Mouse (Mus musculus) v-Abl transformed pro-B cells (cell line): Measurements from ENCODE around the gene Gast.
"Not testable (repeated sequence)": the region's sequence is repeated elsewhere in the genome, so short reads cannot be mapped to it uniquely, and the experiment has no call there.

ENCODE experiments used
- in situ Hi-C, 2 experiments: fragments of 400-800 bp; cut with MboI; formaldehyde crosslinking; loops; one replicate each; pipeline ENCODE4 v1.15.1; 2025; ENCODE audit not compliant: unreplicated experiment in 2 of 2

The Gast gene

DNA sequence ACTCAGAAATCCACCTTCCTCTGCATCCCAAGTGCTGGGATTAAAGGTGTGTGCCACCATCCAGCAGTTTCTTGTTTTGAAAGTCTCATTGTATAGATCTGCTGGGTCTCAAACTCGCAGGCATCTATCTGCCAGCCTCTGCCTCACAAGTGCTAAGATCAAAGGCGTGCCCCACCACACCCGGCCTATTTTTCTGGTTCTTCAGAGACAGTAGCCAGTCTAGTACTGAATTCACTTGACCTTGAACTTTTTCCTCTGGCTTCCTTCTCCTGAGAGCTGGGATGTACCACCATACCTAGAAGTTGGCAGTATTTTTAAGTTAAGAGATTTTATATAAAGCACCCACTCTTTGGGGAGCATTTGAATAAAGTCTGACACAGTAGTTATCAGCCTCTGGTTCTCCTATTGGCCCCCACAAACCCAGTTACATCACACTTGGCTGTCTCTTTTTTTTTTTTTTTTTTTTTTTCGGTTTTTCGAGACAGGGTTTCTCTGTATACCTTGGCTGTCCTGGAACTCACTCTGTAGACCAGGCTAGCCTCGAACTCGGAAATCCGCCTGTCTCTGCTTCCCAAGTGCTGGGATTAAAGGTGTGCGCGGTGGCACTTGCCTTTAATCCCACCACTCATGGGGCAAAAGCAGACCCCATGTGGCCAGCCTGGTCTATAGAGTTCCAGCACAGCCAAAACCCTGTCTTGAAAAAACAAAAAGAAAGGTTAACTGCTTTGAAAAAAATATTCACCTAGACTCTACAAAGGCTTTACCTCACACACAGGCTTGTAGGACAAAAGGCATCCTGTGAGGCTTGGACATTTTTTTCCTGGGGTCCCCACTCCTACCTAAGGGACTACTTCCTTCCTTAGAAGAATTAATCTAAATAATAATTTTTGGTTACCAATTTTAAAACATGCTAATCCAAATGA lies 15.4 kb upstream of the Gast start:
- in situ Hi-C loops, result loop anchor here in 1 of 2 experiments (25.0 kb wide), 1 partner anchor 1606 kb away; the partner anchor contains the start of gene Csf3

DNA sequence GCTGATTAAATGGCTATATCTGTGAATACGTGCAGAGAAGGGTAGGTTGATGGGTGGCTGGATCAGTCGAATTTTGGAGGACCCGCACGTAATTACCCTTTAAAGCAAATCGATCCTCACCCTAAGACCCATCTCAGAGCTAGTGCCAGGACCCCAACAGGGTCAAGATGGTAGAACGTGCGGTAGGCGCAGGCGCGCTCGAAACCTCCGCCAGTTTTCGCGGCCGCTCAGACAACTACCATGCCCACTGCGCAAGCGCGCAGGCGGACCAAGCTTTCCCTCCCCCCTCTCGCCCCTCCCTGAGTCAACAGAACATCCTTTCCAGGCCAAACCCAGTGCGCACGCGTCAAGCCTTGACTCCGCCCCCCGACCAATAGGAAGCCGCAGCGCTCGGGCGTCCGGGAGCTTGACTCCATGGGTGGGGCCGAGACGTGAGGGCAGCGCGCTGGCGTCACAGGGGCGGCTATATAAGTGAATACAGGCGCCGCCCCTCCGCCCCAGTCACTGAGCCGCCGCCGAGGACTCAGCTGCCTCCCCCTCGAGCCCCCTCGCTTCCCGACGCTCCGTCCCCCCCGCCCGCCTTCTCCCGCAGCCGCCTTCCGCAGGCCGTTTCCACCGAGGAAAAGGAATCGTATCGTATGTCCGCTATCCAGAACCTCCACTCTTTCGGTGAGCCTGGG lies 14.6 kb upstream of the Gast start, which contains the start of gene Eif1:
Gene Eif1 (plus strand): TSS at position 394 of the 680 bp plus-strand sequence.
- in situ Hi-C loops, result loop anchor here in 1 of 2 experiments (25.0 kb wide), 1 partner anchor 1607 kb away; the partner anchor contains the start of gene Csf3

DNA sequence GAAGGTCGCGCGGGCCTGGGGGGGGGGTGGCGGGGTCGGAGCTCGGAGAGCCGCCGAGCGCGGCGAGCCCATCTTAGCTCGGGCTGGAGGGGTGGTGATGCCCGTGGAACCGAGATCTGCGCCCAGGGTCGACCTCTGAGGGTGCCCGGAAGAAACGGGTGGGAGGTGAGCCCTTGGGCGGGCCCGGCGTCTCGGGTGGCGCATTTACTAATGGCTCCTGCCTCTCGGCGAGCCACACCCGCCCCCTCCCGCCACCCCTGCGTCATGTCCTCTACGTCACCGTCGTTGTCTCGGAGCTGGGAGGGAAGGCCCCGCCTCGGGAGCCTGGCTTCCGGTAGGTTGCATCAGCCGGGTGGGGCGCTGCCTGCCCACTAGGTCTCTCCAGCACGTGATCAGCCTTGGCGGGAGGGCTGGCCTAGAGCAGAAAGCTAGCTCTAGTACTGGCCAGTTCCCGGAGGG lies 14.0 kb upstream of the Gast start:
- in situ Hi-C loops, result loop anchor here in 1 of 2 experiments (25.0 kb wide), 1 partner anchor 1608 kb away; the partner anchor contains the start of gene Csf3

DNA sequence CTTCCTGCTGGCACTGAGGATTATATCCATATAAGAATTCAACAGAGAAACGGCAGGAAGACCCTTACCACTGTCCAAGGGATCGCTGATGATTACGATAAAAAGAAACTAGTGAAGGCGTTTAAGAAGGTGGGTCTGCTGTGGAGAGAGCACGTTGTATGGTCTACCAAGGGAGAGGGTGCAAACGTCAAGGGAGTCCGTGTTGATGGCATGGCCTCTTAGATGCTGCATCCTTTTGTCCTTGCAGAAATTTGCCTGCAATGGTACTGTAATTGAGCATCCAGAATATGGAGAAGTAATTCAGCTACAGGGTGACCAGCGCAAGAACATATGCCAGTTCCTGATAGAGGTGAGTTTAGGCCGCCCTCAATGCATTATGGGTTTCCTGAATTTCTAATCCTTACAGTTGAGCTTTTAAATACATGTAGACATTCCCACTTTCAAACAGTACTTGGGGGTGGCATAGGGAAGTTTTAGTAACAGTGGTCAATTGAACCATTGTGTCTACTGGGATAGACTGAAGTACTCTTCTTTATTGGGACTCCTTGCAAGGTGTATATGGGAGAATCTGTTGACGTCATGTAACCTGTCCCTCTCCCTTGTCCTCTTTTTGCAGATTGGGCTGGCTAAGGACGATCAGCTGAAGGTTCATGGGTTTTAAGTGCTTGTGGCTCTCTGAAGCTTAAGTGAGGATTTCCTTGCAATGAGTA lies 13.4 kb upstream of the Gast start:
- in situ Hi-C loops, result loop anchor here in 1 of 2 experiments (25.0 kb wide), 1 partner anchor 1609 kb away; the partner anchor contains the start of gene Csf3

DNA sequence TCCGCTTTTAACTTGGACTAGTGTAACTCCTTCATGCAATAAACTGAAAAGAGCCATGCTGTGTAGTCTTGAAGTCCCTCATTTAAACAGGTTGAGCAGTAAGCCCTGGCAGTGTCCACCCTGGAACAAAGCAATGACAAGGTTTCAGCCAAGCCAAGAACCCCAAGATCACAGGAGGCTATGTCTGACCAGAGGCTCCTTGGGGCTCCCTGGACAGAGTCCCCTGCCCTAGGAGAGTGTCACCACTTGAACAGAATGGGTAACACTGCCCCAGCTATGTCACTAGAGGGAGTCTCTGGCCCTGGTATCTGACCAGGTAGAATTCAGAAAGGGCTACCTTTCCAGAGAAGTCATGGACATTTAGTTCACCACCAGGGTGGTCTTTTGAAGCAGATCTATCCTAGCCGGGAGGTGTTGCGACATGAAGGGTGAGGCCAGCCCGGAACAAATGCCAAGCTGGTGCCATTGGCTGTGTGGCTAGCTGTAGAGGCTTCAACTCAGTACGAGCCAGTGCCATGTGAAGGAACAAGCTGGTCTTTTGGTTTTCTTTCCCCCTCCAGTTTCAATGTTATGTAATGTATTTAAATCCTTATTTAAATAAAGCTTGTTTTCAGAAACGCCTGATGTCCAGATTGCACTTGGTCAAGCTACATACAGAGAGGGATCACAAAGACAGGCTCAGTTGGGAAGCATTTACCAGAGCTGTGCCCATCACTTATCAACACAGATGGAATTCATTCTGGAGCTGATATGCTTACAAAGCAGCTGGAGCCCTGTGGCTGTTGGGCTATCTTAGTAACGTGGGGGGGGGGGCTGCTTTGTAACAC lies 12.5 kb upstream of the Gast start:
- in situ Hi-C loops, result loop anchor here in 1 of 2 experiments (25.0 kb wide), 1 partner anchor 1609 kb away; the partner anchor contains the start of gene Csf3

DNA sequence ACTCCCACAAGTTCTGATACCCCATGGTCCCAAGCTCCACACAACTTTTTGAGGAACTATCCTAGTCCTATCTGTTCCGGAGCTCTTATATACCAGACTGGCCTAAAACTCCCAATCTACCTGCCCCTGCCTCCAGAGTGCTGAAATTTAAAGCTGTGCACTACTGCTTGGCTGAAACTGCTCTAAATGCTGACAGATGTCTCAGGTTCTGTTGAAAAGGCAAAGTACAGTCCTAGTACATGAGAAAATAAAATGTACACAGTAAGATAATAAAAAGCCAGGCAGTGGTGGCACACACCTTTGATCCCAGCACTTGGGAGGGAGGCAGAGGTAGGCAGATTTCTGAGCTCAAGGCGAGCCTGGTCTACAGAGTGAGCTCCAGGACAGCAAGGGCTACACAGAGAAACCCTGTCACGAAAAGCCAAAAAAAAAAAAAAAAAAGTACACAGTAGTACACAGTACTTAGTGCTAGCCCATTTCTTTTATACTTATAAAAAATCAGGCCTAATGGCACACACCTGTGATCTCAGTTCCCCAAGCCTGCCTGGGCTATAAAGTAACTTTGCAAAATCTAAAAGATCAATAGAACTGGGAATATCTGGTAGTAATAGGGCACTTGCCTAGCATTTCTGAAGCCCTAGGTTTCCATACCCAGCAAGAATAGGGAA lies 11.5 kb upstream of the Gast start:
- in situ Hi-C loops, result loop anchor here in 1 of 2 experiments (25.0 kb wide), 1 partner anchor 1610 kb away; the partner anchor contains the start of gene Csf3

DNA sequence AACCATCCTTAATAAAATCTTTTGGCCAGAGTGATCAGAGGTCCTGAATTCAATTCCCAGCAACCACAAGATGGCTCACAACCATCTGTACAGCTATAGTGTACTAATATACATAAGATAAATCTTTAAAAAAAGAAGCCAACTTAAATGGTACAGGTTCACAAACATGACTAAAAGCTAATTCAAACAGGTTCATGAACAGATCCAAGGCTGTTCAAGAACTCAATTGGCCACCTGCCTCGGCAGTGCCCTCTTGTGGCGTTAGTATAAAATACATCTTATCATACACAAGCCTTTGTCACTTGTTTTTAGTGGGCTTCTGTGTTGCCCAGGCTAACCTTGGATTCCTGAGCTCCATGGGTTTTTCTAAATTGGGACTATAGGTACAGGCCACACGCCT lies 10.6 kb upstream of the Gast start:
- in situ Hi-C loops, result loop anchor here in 1 of 2 experiments (25.0 kb wide), 1 partner anchor 1611 kb away; the partner anchor contains the start of gene Csf3

DNA sequence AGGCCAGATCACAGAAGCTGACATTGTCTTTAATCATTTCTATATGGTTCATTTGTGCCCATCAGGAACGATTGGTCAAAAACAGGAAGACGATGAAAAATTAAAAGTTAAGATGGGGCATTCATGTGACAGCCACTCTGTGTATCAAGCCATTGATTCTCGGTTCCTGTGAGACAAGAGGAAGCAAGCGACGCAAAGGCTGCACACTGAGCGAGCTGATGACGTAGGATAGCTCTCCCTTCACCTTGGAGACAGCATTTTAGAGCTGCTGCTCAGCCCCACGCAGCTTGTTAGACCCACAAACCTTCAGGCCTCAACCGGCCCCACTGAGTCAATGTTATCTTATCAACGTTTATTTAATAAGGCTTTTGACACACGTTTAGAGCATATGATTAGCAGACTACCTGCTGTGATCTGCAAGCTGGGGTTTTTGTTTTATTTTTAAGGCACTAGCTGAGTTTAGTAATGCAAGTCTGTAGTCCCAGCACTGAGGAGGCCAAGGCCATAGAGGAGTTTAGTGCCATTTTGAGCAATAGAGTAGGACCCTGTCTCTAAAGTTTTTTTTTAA lies 9.1 kb upstream of the Gast start:
- in situ Hi-C loops, result no loop called here

DNA sequence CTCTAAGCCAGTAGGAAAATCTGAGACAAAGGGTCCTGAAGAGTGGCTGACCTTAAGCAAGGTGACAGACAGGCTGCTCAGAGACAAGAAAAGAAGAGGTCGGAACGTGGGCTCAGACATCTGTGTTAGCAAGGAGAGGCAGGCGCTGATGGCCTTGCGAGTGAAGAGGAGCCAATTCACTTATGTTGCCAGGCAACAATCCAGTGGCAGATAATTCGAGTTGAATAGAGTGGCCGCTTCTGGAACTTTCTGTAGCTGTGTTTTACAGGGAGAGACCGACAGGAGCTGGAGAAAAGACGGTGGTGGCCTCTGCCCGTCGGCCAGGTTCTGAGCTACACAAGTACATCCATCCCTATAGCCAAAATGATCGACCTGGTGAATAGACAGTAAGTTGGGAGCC lies 6.9 kb upstream of the Gast start:
- in situ Hi-C loops, result no loop called here

DNA sequence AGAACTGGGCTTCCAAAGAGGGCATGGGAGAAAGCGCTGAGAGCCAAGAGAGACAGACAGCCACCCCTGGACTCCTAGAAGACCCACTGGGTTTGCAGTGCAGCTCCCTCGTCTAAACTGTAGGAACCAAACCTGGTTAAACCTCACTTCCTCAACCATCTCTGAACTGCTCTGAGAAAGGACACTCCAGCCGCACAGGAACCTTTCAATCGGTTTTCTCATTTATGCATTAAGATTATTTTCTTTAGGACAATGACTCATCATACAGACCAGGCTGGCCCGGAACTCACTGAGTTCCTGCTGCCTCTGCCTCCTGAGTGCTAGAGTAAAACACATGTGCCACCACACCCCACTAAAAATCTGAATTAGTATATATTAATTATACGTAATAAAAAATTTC lies 6.4 kb upstream of the Gast start:
- in situ Hi-C loops, result no loop called here

DNA sequence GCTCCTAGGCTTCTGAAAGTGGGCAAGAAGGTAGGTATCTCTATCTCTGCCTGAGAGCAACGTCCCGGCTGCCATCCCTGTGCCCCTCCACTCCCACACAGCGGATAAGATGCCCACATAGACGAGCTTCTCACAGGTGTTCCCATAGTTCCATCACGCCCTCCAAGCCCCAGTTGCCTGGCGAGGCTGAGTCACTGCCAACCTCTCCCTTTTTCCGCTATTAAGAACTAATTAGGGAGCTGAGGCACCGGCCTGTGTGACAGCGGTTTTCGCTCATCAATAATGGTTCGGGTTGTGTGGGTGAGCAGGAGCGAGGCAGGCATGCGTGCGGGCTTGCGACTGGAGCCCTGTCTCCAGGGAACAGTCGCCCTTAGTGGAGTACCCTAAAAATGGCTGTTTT lies 4.0 kb upstream of the Gast start:
- in situ Hi-C loops, result no loop called here

DNA sequence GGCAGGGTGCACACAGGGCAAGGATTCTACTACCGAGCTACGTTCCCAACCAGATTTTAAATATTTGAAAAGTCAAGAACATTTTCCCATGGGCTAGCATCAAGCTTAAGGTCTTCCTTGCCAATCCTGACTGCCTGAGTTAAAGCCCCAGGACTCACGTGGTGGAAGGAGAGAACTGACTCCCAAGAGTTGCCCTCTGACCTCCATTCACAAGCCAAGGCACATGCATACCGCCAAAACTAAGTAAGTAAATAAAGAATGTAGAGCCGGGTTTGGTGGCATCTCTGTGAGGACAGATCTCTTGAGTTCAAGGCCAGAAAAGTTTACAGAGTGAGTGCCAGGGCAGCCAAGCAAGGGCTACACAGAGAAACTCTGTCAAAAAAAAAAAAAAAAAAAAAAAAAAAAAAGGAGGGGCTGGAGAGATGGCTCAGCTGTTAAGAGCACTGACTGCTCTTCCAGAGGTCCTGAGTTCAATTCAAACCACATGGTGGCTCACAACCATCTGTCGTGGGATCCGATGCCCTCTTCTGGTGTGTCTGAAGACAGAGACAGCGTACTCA lies 3.3 kb upstream of the Gast start:
- in situ Hi-C loops, result not testable (repeated sequence)

DNA sequence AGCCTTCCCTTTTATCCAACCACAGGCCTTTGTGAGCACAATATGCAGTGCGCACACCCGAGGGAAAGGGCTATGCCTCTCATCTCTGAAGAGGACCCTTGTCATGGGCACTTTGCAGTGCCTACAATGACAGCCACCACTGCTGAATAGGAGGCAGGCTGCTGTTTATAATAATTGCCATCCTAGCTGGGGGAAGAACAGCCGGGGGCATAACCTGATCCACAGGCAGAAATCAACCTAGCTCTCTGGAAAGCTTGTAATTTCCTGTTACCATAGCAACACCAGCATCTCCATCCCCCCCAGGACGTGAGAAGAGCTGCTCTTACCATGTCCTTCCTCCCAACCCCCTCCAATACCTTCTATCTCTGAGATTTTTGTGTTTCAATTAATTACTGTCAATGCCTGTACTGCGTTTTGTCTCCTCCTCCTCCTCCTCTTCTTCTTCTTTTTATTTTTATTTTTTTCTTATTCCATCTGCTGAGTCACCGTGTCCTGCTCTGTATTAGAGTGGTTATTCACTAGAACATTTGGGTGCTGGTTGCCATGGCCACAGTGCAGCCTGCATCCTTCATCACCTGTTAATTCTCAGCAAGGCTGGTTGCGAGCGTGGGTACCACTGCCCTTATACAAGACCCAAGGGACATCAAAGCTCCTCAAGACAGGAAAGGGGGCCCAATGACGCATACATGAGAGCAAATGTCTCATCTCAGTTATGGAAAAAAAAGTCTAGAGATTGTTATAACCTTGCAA lies 1.3 kb upstream of the Gast start:
- in situ Hi-C loops, result no loop called here

DNA sequence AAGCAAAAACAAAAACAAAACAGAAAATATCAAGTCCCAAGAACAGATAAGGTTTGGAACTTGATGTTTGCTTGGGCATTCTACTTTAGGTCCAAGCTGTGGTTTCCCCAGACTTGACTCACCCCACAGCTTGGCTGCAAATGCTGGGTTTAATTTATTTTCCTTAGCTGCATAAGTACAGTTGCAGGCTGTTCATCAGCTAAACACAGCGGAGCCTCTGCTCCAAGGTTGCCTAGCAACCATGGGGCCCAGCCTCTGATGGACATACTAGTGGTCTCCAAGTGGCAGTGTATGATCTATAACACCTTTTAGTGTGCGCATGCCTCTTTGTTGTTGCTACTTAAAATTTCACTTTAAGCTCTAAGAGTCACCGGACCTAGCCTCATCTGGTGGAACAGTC lies 1.5 kb downstream of the Gast start:
- in situ Hi-C loops, result no loop called here

DNA sequence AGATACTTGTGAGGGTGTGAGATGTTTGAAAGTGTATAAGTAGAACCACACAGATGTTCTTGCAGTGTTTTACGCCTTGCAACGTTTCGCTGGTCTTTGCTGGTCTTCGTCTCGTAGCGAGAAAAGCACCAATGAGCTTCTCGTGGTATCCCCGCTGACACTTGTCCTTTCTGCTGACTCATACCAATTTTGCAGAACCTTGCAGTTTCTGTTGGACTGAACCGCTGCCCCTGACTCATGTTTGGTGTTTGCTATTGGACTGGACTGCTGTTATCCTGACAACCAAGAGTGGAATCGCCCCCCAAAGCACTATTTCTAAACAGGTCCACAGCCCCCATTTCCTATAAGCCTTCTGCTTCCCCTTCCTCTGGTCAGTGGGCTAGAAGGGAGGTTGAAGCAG lies 10.1 kb downstream of the Gast start:
- in situ Hi-C loops, result no loop called here

DNA sequence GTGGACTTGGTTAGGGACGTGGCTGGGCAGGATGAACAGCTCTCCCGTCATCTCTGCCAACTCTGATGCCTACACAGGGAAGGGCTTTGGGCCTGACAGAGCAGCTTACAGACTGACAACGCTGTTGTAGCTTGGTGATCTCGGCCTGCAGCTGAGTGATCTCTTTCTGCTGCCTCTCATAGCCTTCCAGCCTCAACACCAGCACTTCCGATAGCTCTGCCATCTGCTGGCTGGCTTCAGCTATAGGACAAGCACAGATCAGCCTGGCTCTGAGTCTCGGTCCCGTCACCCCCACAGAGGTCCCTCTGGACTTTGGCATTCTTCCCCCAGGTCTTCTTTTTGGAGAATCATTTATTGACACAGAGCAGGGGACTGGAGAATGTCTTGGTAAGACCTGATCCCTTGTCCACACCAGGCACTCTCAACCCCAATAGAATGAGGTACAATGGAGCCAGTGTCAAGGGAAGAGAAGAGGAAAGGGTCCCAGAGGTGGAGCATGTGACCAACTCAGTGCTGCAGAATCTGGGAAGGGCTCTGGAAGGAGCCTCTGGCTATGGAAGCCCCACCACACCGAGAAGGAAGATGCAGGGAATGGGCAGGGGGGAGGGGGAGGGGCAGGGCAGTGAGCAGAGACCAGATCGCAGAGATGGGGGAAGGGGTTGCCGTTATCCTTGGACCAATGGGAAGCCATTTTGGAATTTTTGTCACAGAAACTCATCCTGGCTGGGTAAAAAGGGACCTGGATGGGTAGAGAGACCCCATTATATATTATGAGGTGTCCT lies 18.1 kb downstream of the Gast start:
- in situ Hi-C loops, result loop anchor here (10.0 to 25.0 kb wide), 2 partner anchors 543 to 835 kb away; partner anchors contain the start of gene Ccr10 (in 2 of the 2)
